Mouse (Mus musculus) layer of hippocampus, adult 9-11 months (tissue): ENCODE measurements around the gene Spata16.

Source experiments
- DNase-seq: peaks from one replicate; pipeline ENCODE4 v3.0.0; 2022

Gene Spata16

GRCm38 (mm10) chr3:26834178-26835050 is 197.0 kb downstream of the Spata16 start:
- peak; percentile 45 for DNase-seq

GRCm38 (mm10) chr3:26835051-26835755 is 197.8 kb downstream of the Spata16 start:
- DNase-seq, result no peak

- peak; percentile 88 for DNase-seq
These were observed 207.6 kb downstream of the Spata16 start for GRCm38 (mm10) chr3:26845041-26845440.

GRCm38 (mm10) chr3:26847935-26848334 is 210.5 kb downstream of the Spata16 start:
- no peak for DNase-seq

GRCm38 (mm10) chr3:26850207-26850606 is 212.8 kb downstream of the Spata16 start:
- DNase-seq, result no peak

GRCm38 (mm10) chr3:26850691-26851563 is 213.5 kb downstream of the Spata16 start:
- no peak for DNase-seq

GRCm38 (mm10) chr3:26853557-26853956 is 216.1 kb downstream of the Spata16 start:
- DNase-seq, result no peak

GRCm38 (mm10) chr3:26874706-26875105 is 237.3 kb downstream of the Spata16 start:
- no peak for DNase-seq

GRCm38 (mm10) chr3:26877291-26877690 is 239.9 kb downstream of the Spata16 start:
- no peak for DNase-seq

GRCm38 (mm10) chr3:26916607-26917006 is 279.2 kb downstream of the Spata16 start:
- no peak for DNase-seq

- no peak for DNase-seq
These were observed 283.6 kb downstream of the Spata16 start for GRCm38 (mm10) chr3:26920986-26921385.

- DNase-seq, result no peak
These were observed 284.2 kb downstream of the Spata16 start for GRCm38 (mm10) chr3:26921576-26921975.

GRCm38 (mm10) chr3:26923391-26923790 is 286.0 kb downstream of the Spata16 start:
- no peak for DNase-seq

GRCm38 (mm10) chr3:26924212-26924611 is 286.8 kb downstream of the Spata16 start:
- DNase-seq, result no peak

GRCm38 (mm10) chr3:26933079-26933478 is 295.7 kb downstream of the Spata16 start:
- no peak for DNase-seq

GRCm38 (mm10) chr3:26936897-26937590 is 299.6 kb downstream of the Spata16 start:
- no peak for DNase-seq

- DNase-seq, result no peak
These were observed 329.4 kb downstream of the Spata16 start for GRCm38 (mm10) chr3:26966776-26967175.

- DNase-seq, result no peak
These were observed 331.6 kb downstream of the Spata16 start for GRCm38 (mm10) chr3:26968852-26969513.

- DNase-seq, result no peak
These were observed 333.1 kb downstream of the Spata16 start for GRCm38 (mm10) chr3:26970529-26970928.

GRCm38 (mm10) chr3:26971276-26971675 is 333.9 kb downstream of the Spata16 start:
- DNase-seq, result no peak

GRCm38 (mm10) chr3:26972105-26972504 is 334.7 kb downstream of the Spata16 start:
- no peak for DNase-seq

- DNase-seq, result peak; percentile 7
These were observed 342.2 kb downstream of the Spata16 start for GRCm38 (mm10) chr3:26979603-26980002.
